Mouse (Mus musculus) CH12.LX (cell line): ENCODE data around the gene Wipf1. TPM values are rescaled to one million over a fixed set of nuclear protein-coding genes. Genes with fewer than 3 reads are reported as not detected.

Source experiments
- DNase-seq: peaks from one replicate; pipeline ENCODE4 v3.0.0-alpha.2; 2013; ENCODE audit errors: extremely low read depth
- H3K27ac ChIP-seq: 2 replicates; pipeline ENCODE4 v1.5.1; 2012; ENCODE audit warnings: low read depth, mild to moderate bottlenecking, control low read depth, moderate library complexity; ENCODE audit not compliant: insufficient read depth
- H3K27me3 ChIP-seq: replicated peaks from 2 replicates; pipeline ENCODE3; 2012; ENCODE audit warnings: inconsistent platforms
- H3K36me3 ChIP-seq, 2 experiments: replicated peaks in 1 of 2; 2 replicates each; pipeline versions ENCODE3 to v1.6.1; 2012; ENCODE audit warnings: inconsistent platforms in 1 of 2, low read length in 1 of 2, mild to moderate bottlenecking in 1 of 2, mixed read lengths in 1 of 2, moderate library complexity in 1 of 2; ENCODE audit not compliant: control insufficient read depth in 1 of 2, insufficient read depth in 1 of 2
- H3K4me1 ChIP-seq, 2 experiments: 2 replicates each; pipeline ENCODE4 v1.6.1; 2012; ENCODE audit warnings: inconsistent platforms in 1 of 2, moderate library complexity in 1 of 2; ENCODE audit not compliant: insufficient read depth in 2 of 2, control insufficient read depth in 1 of 2
- H3K4me2 ChIP-seq: 2 replicates; pipeline ENCODE4 v1.6.1; 2012; ENCODE audit warnings: low read depth, mild to moderate bottlenecking, control low read depth; ENCODE audit not compliant: poor library complexity, insufficient read depth, severe bottlenecking
- H3K4me3 ChIP-seq, 3 experiments: fragments of 150-350 bp in 1 of 3; sonication (generic) in 1 of 3; replicated peaks in 1 of 3; 2 replicates each; pipeline versions ENCODE3 to v1.5.1; 2011 to 2012; ENCODE audit warnings: low read depth in 2 of 3, low read length in 2 of 3, mild to moderate bottlenecking in 2 of 3, moderate library complexity in 2 of 3, control low read depth in 1 of 3, improper control_type of control experiment in 1 of 3, inconsistent platforms in 1 of 3, mixed read lengths in 1 of 3; ENCODE audit not compliant: poor library complexity in 1 of 3
- H3K79me2 ChIP-seq: replicated peaks from 2 replicates; pipeline ENCODE4 v1.6.1; 2012; ENCODE audit warnings: mild to moderate bottlenecking, moderate library complexity; ENCODE audit not compliant: control insufficient read depth, poor library complexity, insufficient read depth, severe bottlenecking; ENCODE audit errors: extremely low read depth
- H3K9ac ChIP-seq: 2 replicates; pipeline ENCODE4 v1.6.1; 2012; ENCODE audit warnings: low read depth, mild to moderate bottlenecking, control low read depth, moderate library complexity; ENCODE audit not compliant: insufficient read depth
- H3K9me3 ChIP-seq: replicated peaks from 2 replicates; pipeline ENCODE3; 2012; ENCODE audit warnings: low read length, inconsistent platforms, mixed read lengths
- BHLHE40 ChIP-seq: IDR thresholded peaks from 2 replicates; pipeline ENCODE4 v1.6.1; 2011; ENCODE audit warnings: mild to moderate bottlenecking, low read depth, low read length, improper control_type of control experiment
- CHD1 ChIP-seq: IDR thresholded peaks from 2 replicates; pipeline ENCODE4 v1.6.1; 2012; ENCODE audit warnings: low read depth, low read length, improper control_type of control experiment, inconsistent platforms
- CHD2 ChIP-seq: IDR thresholded peaks from 2 replicates; pipeline ENCODE4 v1.6.1; 2011; ENCODE audit warnings: low read length, improper control_type of control experiment
- CTCF ChIP-seq, 2 experiments: IDR thresholded peaks in 1 of 2; conservative IDR thresholded peaks in 1 of 2; 2 replicates each; pipeline ENCODE4 v1.5.1; 2011 to 2012; ENCODE audit warnings: low read depth in 2 of 2, low read length in 2 of 2, improper control_type of control experiment in 1 of 2, inconsistent platforms in 1 of 2, mild to moderate bottlenecking in 1 of 2, moderate library complexity in 1 of 2
- E2F4 ChIP-seq: IDR thresholded peaks from 2 replicates; pipeline ENCODE4 v1.6.1; 2011; ENCODE audit warnings: low read depth, low read length, improper control_type of control experiment; ENCODE audit not compliant: insufficient replicate concordance
- ELF1 ChIP-seq: IDR thresholded peaks from 2 replicates; pipeline ENCODE4 v1.6.1; 2014; ENCODE audit warnings: low read depth, mild to moderate bottlenecking, inconsistent platforms, low read length, improper control_type of control experiment
- EP300 ChIP-seq: IDR thresholded peaks from 2 replicates; pipeline ENCODE4 v1.6.1; 2011; ENCODE audit warnings: low read length, improper control_type of control experiment
- ETS1 ChIP-seq: conservative IDR thresholded peaks from 2 replicates; pipeline ENCODE4 v1.6.1; 2012; ENCODE audit warnings: low read depth, mild to moderate bottlenecking, inconsistent platforms, low read length, improper control_type of control experiment, moderate library complexity
- HCFC1 ChIP-seq: IDR thresholded peaks from 2 replicates; pipeline ENCODE4 v1.6.1; 2012; ENCODE audit warnings: low read depth, mild to moderate bottlenecking, inconsistent platforms, low read length, improper control_type of control experiment
- IRF4 ChIP-seq: IDR thresholded peaks from 2 replicates; pipeline ENCODE4 v1.6.1; 2014; ENCODE audit warnings: low read depth, mild to moderate bottlenecking, inconsistent platforms, low read length, improper control_type of control experiment
- JUN ChIP-seq: IDR thresholded peaks from 2 replicates; pipeline ENCODE4 v1.6.1; 2011; ENCODE audit warnings: low read depth, mild to moderate bottlenecking, low read length, improper control_type of control experiment, moderate library complexity; ENCODE audit not compliant: insufficient read depth
- JUND ChIP-seq: conservative IDR thresholded peaks from 2 replicates; pipeline ENCODE4 v1.6.1; 2011; ENCODE audit warnings: low read depth, low read length, improper control_type of control experiment
- KAT2A ChIP-seq: IDR thresholded peaks from 2 replicates; pipeline ENCODE4 v1.6.1; 2012; ENCODE audit warnings: low read length, improper control_type of control experiment, inconsistent platforms; ENCODE audit not compliant: insufficient replicate concordance
- MAX ChIP-seq: IDR thresholded peaks from 2 replicates; pipeline ENCODE4 v1.6.1; 2011; ENCODE audit warnings: low read length, improper control_type of control experiment
- MAZ ChIP-seq: IDR thresholded peaks from 2 replicates; pipeline ENCODE4 v1.6.1; 2012; ENCODE audit warnings: low read depth, mild to moderate bottlenecking, inconsistent platforms, low read length, improper control_type of control experiment, moderate library complexity
- MXI1 ChIP-seq: IDR thresholded peaks from 2 replicates; pipeline ENCODE4 v1.6.1; 2011; ENCODE audit warnings: mild to moderate bottlenecking, low read depth, low read length, improper control_type of control experiment
- NRF1 ChIP-seq: IDR thresholded peaks from 2 replicates; pipeline ENCODE4 v1.6.1; 2014; ENCODE audit warnings: low read depth, mild to moderate bottlenecking, inconsistent platforms, low read length, improper control_type of control experiment, moderate library complexity
- PAX5 ChIP-seq: IDR thresholded peaks from 2 replicates; pipeline ENCODE4 v1.6.1; 2012; ENCODE audit warnings: low read length, inconsistent platforms, mixed read lengths
- POLR2A ChIP-seq: IDR thresholded peaks from 2 replicates; pipeline ENCODE4 v1.6.1; 2011; ENCODE audit warnings: low read depth, mild to moderate bottlenecking, improper control_type of control experiment, low read length
- POLR2AphosphoS2 ChIP-seq: IDR thresholded peaks from 2 replicates; pipeline ENCODE4 v1.6.1; 2011; ENCODE audit warnings: low read depth, low read length, improper control_type of control experiment
- RCOR1 ChIP-seq: conservative IDR thresholded peaks from 2 replicates; pipeline ENCODE4 v1.6.1; 2012; ENCODE audit warnings: low read depth, mild to moderate bottlenecking, inconsistent platforms, low read length, improper control_type of control experiment
- SIN3A ChIP-seq: IDR thresholded peaks from 2 replicates; pipeline ENCODE4 v1.6.1; 2012; ENCODE audit warnings: low read length, improper control_type of control experiment, inconsistent platforms
- TBP ChIP-seq: conservative IDR thresholded peaks from 2 replicates; pipeline ENCODE4 v1.6.1; 2011; ENCODE audit warnings: low read depth, low read length, improper control_type of control experiment
- TCF12 ChIP-seq: IDR thresholded peaks from 2 replicates; pipeline ENCODE4 v1.6.1; 2014; ENCODE audit warnings: low read depth, mild to moderate bottlenecking, inconsistent platforms, low read length, improper control_type of control experiment
- UBTF ChIP-seq: IDR thresholded peaks from 2 replicates; pipeline ENCODE4 v1.6.1; 2012; ENCODE audit warnings: low read depth, mild to moderate bottlenecking, inconsistent platforms, low read length, improper control_type of control experiment, moderate library complexity
- USF1 ChIP-seq: IDR thresholded peaks from 2 replicates; pipeline ENCODE4 v1.6.1; 2014; ENCODE audit warnings: low read depth, mild to moderate bottlenecking, inconsistent platforms, low read length, improper control_type of control experiment
- USF2 ChIP-seq: conservative IDR thresholded peaks from 2 replicates; pipeline ENCODE4 v1.6.1; 2011; ENCODE audit warnings: low read depth, low read length, improper control_type of control experiment
- ZC3H11A ChIP-seq: IDR thresholded peaks from 2 replicates; pipeline ENCODE4 v1.6.1; 2012; ENCODE audit warnings: low read depth, mild to moderate bottlenecking, inconsistent platforms, low read length, improper control_type of control experiment
- ZKSCAN1 ChIP-seq: IDR thresholded peaks from 2 replicates; pipeline ENCODE4 v1.6.1; 2012; ENCODE audit warnings: low read depth, inconsistent platforms, low read length, improper control_type of control experiment, borderline replicate concordance
- ZMIZ1 ChIP-seq: IDR thresholded peaks from 2 replicates; pipeline ENCODE4 v1.6.1; 2012; ENCODE audit warnings: low read depth, mild to moderate bottlenecking, inconsistent platforms, low read length, improper control_type of control experiment
- ZNF384 ChIP-seq: IDR thresholded peaks from 2 replicates; pipeline ENCODE4 v1.6.1; 2012; ENCODE audit warnings: low read depth, low read length, improper control_type of control experiment, inconsistent platforms
- dilution Hi-C: fragments of 300-500 bp; cut with MboI; formaldehyde crosslinking; loops from 2 replicates; pipeline ENCODE4 v1.14.3; 2020; ENCODE audit warnings: low sequenced_read_pairs; ENCODE audit not compliant: extremely low pct_unique_long_range_greater_than_20kb, extremely low pct_ligation_motif_present
- in situ Hi-C: fragments of 300-500 bp; cut with MboI; formaldehyde crosslinking; loops from 3 replicates; pipeline ENCODE4 v1.14.3; 2019; ENCODE audit warnings: low sequenced_read_pairs, low pct_ligation_motif_present, low pct_unique_long_range_greater_than_20kb, mixed read lengths
- polyA plus RNA-seq: library from polyadenylated mRNA; unstranded; fragments of >175 nt; gene quantifications from 2 replicates; pipeline ENCODE4 v1.2.1, GENCODE M21; 2012; ENCODE audit warnings: low read depth; ENCODE audit not compliant: insufficient read length
- total RNA-seq, 2 experiments: library from RNA; depleted of rRNA; stranded (reverse); fragments of 300-350 nt in 1 of 2; fragments of >200 nt in 1 of 2; gene quantifications; 2 replicates each; pipeline ENCODE4 v1.2.3; 2012 to 2014

The Wipf1 gene
- total and polyA plus RNA-seq, 3 experiments, result 18.3 to 95.0 (median 21.8) TPM

DNA sequence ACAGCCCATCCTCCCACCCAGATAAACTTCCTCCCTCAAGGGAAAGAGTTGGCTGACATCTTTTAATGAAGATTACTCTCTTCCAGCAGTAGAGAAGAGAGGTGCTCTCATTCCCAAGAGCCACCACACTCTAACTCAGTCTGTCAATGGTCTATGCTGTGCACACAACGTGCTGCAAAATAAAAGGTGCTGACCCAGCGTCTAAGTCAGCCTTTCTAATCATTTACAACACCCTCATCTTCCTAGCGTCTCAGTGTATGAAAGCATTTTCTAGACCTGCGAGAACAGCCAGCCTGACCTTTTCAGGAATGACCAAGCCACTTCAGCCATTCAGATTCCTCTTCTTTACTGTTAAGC, 33.2 kb downstream of the Wipf1 start:
- H3K9me3 ChIP-seq, result no peaks in the 10 kb centered on the region
- dilution Hi-C loops, result no loop called here

DNA sequence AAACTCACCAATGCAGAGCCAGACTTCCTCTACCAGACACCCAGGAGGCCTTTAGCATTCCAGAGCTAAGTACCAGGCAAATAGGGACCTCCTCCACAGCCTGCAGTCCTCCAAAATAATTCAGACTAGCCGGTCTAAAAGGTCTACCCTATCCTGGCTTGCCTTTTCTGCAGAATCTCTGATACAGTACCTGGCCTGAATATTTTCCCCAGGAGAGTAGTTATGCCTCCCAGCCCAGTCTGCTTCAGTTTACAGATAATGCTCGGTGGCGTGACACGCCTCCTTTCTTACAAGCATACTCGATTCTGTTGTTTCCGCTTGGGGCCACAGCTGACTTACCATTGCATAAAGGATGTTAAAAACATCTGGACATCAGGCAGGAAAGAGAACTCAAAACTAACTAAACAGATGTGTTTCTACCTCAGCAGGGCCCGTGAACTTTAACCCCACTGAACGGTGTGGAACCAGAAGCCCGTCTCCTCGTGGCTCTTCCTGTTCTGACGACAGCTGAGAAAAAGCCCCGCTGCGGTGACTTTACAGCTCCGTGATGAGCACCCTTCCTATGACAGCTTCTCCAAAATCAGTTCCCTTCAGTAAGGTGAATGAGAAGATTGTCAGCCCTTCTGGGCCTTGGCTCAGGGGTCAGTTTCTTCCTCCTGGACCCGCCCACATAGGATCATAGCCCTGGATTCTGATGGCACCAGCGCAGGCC, 33.8 kb downstream of the Wipf1 start:
- Histone ChIP-seq H3K4me1 (peaks cover 12 to 30% of the 10 kb centered on the region in 2 experiments), H3K4me2 (peak overlapping the region; percentile 65), H3K9me3 (no peaks in the 10 kb centered on the region), H3K9ac (peak overlapping the region; percentile 41), H3K27me3 (no peaks in the 10 kb centered on the region), H3K27ac (peak overlapping the region; percentile 59), H3K4me3 (peak overlapping the region in 2 of 3 experiments; percentile 12 to 41), H3K79me2 (no peaks in the 10 kb centered on the region), H3K36me3 (no peaks in the 10 kb centered on the region)
- dilution Hi-C loops (no loop called here), in situ Hi-C loops (no loop called here)
- peak; percentile 70 for DNase-seq
- no peak for TF ChIP-seq ZKSCAN1
- TF ChIP-seq TCF12, result peak; percentile 74
- 0 out of 2 replicates have a peak, but pooled peaks have one; percentile 36 for TF ChIP-seq MAZ
- TF ChIP-seq USF2, result no peak
- TF ChIP-seq IRF4, result peak; percentile 58
- TF ChIP-seq POLR2A, result 0 out of 2 replicates have a peak, but pooled peaks have one; percentile 46
- no peak for TF ChIP-seq CHD2
- TF ChIP-seq ELF1, result peak; percentile 81
- peak; percentile 78 for TF ChIP-seq MAX
- TF ChIP-seq CTCF (conservative IDR thresholded peaks at IDR 0.05 in 1 of 2, IDR thresholded peaks at IDR 0.05 in 1 of 2; ENCODE audit: low read depth in 2 of 2, low read length in 2 of 2), result no peak
- no peak for TF ChIP-seq JUN
- peak; percentile 90 for TF ChIP-seq SIN3A
- peak; percentile 62 for TF ChIP-seq HCFC1
- 0 out of 2 replicates have a peak, but pooled peaks have one; percentile 18 for TF ChIP-seq KAT2A
- TF ChIP-seq JUND, result peak; percentile 35; the same call in 1 of the 2 replicates
- TF ChIP-seq USF1, result no peak
- peak; percentile 89 for TF ChIP-seq ETS1
- no peak; the same call in 1 of the 2 replicates for TF ChIP-seq CHD1
- TF ChIP-seq MXI1, result peak; percentile 77
- TF ChIP-seq POLR2AphosphoS2, result no peak
- no peak for TF ChIP-seq ZNF384
- 0 out of 2 replicates have a peak, but pooled peaks have one; percentile 55 for TF ChIP-seq UBTF
- no peak for TF ChIP-seq PAX5
- TF ChIP-seq BHLHE40, result peak; percentile 57
- no peak for TF ChIP-seq ZC3H11A
- no peak for TF ChIP-seq E2F4
- no peak for TF ChIP-seq NRF1
- no peak for TF ChIP-seq ZMIZ1
- TF ChIP-seq TBP, result no peak
- TF ChIP-seq EP300, result peak; percentile 64; the same call in 1 of the 2 replicates
- no peak for TF ChIP-seq RCOR1

More for the DNA sequence above, 33.2 kb downstream of the Wipf1 start:
- peak overlapping the region; percentile 59 for H3K27ac ChIP-seq
- peak overlapping the region; percentile 65; the same call in 1 of the 2 replicates for H3K4me2 ChIP-seq
- no peaks in the 10 kb centered on the region for H3K36me3 ChIP-seq
- H3K4me1 ChIP-seq, result peaks cover 12 to 28% of the 10 kb centered on the region in 2 experiments
- H3K4me3 ChIP-seq, result no peak overlapping the region
- in situ Hi-C loops, result no loop called here
- DNase-seq, result no peak
- no peak overlapping the region for H3K9ac ChIP-seq
- no peak for TF ChIP-seq UBTF
- TF ChIP-seq JUND, result no peak
- TF ChIP-seq, all 38 proteins: peak for 0
- Histone ChIP-seq H3K79me2 (no peaks in the 10 kb centered on the region), H3K27me3 (no peaks in the 10 kb centered on the region)
